Mouse (Mus musculus): ENCODE data around the gene Gm21828.
"Not testable (repeated sequence)": the region's sequence is repeated elsewhere in the genome, so short reads cannot be mapped to it uniquely, and the experiment has no call there.

- TF ChIP-seq CTCF, POLR2A (IDR thresholded peaks at IDR 0.05; ENCODE audit: extremely low read depth, insufficient read depth, low read length): not testable (repeated sequence)
Measured at GRCm38 (mm10) chrY:13252091-13252490, 28.4 kb upstream of the Gm21828 start, which contains the start of the genes Gm21440 and Gm21454.

Measured in cortical plate, adult 2 months (tissue).